Comparison of ENCODE assay signal across 8 mouse cellular contexts in the genomic region with DNA sequence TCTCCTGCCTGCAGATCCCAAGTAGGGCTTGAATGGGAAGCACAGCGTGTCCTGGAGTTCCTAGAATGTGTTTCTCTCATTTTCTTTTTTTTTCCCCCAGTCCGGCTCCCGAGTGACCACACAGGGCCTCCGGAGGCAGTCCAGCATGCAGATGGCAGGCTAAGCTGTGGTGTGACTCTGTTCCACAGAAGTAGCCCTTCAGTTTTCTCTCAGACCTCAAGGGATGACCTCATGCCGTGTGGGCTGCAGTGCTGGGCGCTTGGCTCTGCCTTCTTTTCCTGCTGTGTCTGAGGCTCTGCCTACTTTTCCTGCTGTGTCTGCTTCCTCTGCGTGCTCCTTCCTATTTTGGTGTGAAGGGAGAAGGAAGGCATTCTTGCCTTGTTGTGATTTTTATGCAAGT.
A peak's percentile ranks its signal among the peaks of the same experiment; 100 is the strongest.
DNase-seq lines count a peak whose midpoint lies in the region; ATAC-seq and TF ChIP-seq lines count a peak whose summit lies in the region.

No protein-coding gene starts in this region.

- no peaks in the 10 kb centered on the region for H3K36me3 ChIP-seq in hindbrain, embryonic 15.5 days
- H3K36me3 ChIP-seq in hindbrain, embryonic 12.5 days: no peaks in the 10 kb centered on the region
- H3K36me3 ChIP-seq in limb, embryonic 15.5 days: no peaks in the 10 kb centered on the region

- H3K4me3 ChIP-seq in hindbrain, embryonic 15.5 days: no peak overlapping the region
- no peak overlapping the region for H3K4me3 ChIP-seq in hindbrain, embryonic 12.5 days
- H3K4me3 ChIP-seq in limb, embryonic 15.5 days: peak overlapping the region; percentile 11; the same call in 1 of the 2 replicates
- H3K4me3 ChIP-seq in layer of hippocampus, adult 2 months: no peak overlapping the region

- peak; percentile 15 for DNase-seq in cerebellum, adult 8-10 months
- DNase-seq in gastrocnemius, postnatal 25 days: peak; percentile 50
- no peak for DNase-seq in adrenal gland, postnatal 36 days
- no peak for DNase-seq in layer of hippocampus, postnatal 25 days (ENCODE audit: extremely low spot score in 1 of 2, low spot score in 1 of 2)
- DNase-seq in layer of hippocampus, adult 2 months (ENCODE audit: low spot score in 2 of 2): no peak

- no peaks in the 10 kb centered on the region; the same call in 1 of the 2 replicates for H3K4me1 ChIP-seq in hindbrain, embryonic 15.5 days (replicated peaks)
- 0 out of 2 replicates have a peak, but pooled peaks cover 8% of the 10 kb centered on the region for H3K4me1 ChIP-seq in hindbrain, embryonic 12.5 days
- peaks cover 13% of the 10 kb centered on the region for H3K4me1 ChIP-seq in limb, embryonic 15.5 days

- H3K9ac ChIP-seq in hindbrain, embryonic 15.5 days: no peak overlapping the region
- no peak overlapping the region for H3K9ac ChIP-seq in hindbrain, embryonic 12.5 days
- H3K9ac ChIP-seq in limb, embryonic 15.5 days: no peak overlapping the region

- TF ChIP-seq CTCF in layer of hippocampus, adult 2 months (conservative IDR thresholded peaks at IDR 0.05): no peak

- no peaks in the 10 kb centered on the region for H3K27me3 ChIP-seq in hindbrain, embryonic 15.5 days
- no peaks in the 10 kb centered on the region for H3K27me3 ChIP-seq in hindbrain, embryonic 12.5 days
- no peaks in the 10 kb centered on the region for H3K27me3 ChIP-seq in limb, embryonic 15.5 days

- H3K27ac ChIP-seq in hindbrain, embryonic 15.5 days (replicated peaks): no peak overlapping the region
- H3K27ac ChIP-seq in hindbrain, embryonic 12.5 days: no peak overlapping the region
- H3K27ac ChIP-seq in limb, embryonic 15.5 days: peak overlapping the region; percentile 84
- H3K27ac ChIP-seq in layer of hippocampus, adult 2 months: no peak overlapping the region

- ATAC-seq in hindbrain, embryonic 15.5 days (ENCODE audit: low FRiP score, low read depth): peak; percentile 71; the same call in 1 of the 2 replicates
- no peak for ATAC-seq in hindbrain, embryonic 12.5 days (ENCODE audit: low FRiP score)
- ATAC-seq in limb, embryonic 15.5 days (ENCODE audit: insufficient number of reproducible peaks, low FRiP score, low TSS enrichment, low read depth): no peak

- WGBS in hindbrain, embryonic 15.5 days: 24% methylated on average over 7 of the region's 7 CpGs
- WGBS in hindbrain, embryonic 12.5 days: 26% methylated on average over 7 of the region's 7 CpGs
- 17% methylated on average over 7 of the region's 7 CpGs for WGBS in limb, embryonic 15.5 days

- no peaks in the 10 kb centered on the region for H3K9me3 ChIP-seq in hindbrain, embryonic 15.5 days
- H3K9me3 ChIP-seq in hindbrain, embryonic 12.5 days (replicated peaks): no peaks in the 10 kb centered on the region
- no peaks in the 10 kb centered on the region for H3K9me3 ChIP-seq in limb, embryonic 15.5 days

- peak overlapping the region; percentile 22; the same call in 1 of the 2 replicates for H3K4me2 ChIP-seq in hindbrain, embryonic 15.5 days
- no peak overlapping the region; the same call in 1 of the 2 replicates for H3K4me2 ChIP-seq in hindbrain, embryonic 12.5 days (replicated peaks)
- peak overlapping the region; percentile 37 for H3K4me2 ChIP-seq in limb, embryonic 15.5 days

Comparison
In these comparisons a context has a peak if more than half of its experiments do, and no peak if none do; other contexts are left out.
1. DNase-seq: peak in cerebellum, adult 8-10 months (single experiment) and gastrocnemius, postnatal 25 days (single experiment); none in adrenal gland, postnatal 36 days (0 of 2), layer of hippocampus, postnatal 25 days (0 of 2) and layer of hippocampus, adult 2 months (0 of 2).